Mouse (Mus musculus) right cerebral cortex, postnatal 36 days (tissue): ENCODE measurements at regions not wholly inside any gene's neighbourhood (a gene's known extent, or its start where the extent isn't known, plus 50 kb on each side); places are given as distances from the start of the nearest gene placed in this dataset.
"Not testable (repeated sequence)": the region's sequence is repeated elsewhere in the genome, so short reads cannot be mapped to it uniquely, and the experiment has no call there.

Experiments
- DNase-seq, 2 experiments: peaks; one replicate each; pipeline ENCODE4 v3.0.0; 2022; ENCODE audit warnings: low spot score in 2 of 2, mixed read lengths in 1 of 2

DNA sequence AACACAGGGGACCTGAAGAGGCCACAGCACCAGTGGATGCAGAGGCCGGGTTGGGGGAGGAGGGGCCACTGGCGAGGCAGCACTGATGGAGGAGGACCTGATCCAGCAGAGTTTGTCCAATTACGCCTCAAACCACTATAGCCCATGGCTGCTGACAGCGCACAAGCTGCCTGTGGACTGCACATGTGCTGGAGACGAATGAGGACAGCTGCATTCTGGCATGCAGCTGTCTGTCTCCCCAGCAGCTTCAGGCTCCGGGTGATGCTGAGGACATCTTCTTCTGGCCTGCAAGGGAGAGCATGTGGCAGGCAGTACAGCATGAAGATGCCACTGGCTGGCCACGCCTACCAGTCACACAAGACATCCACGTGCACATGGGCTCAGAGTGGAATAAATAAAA is 1055.2 kb downstream of the Basp1 start:
- no peak for DNase-seq

DNA sequence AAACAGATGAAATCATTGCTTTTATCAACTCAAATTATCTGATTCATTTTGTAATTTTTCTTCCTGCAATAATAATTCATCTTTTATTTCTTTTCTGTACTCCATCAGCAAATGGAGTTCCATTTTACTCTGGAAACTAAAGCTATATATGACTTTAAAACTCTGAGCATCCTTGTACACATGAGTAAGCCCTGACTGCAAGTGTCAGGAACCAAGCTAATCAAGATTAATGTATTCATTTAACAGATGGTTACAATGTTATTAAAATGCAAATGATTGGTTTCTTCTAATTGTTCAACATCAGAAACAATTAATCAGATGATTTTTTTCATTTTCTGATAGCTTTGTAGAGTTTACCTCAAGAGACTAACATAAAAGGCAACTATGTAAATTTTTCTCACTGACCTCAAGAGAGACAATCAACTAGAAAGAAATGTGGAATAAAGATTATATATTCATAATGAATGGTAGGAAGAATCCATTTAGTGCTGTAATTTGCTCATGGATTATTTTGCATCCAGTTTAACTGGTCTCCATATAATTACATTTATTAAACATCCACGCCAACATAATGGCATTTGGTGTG is 1064.5 kb downstream of the Basp1 start:
- DNase-seq, result no peak

DNA sequence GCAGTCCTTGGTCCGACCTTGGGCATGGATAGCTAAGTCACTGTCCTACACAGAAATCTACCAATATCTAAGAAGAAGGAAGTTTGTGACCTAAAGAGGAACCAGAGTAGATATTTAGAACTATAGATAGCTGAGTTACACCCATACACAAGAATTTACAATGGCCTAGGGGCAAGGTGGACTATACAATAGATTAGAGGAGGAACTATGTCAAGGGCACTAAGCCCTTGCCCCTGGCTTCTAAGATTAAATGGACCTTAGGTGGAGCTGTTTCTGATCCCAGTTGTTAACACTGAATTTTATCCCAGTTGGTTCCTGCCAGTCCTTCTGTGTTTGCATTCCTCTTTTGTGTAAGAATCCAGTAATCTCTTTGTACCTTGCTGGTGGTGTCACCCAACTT is 1077.7 kb downstream of the Basp1 start:
- DNase-seq, result not testable (repeated sequence)

DNA sequence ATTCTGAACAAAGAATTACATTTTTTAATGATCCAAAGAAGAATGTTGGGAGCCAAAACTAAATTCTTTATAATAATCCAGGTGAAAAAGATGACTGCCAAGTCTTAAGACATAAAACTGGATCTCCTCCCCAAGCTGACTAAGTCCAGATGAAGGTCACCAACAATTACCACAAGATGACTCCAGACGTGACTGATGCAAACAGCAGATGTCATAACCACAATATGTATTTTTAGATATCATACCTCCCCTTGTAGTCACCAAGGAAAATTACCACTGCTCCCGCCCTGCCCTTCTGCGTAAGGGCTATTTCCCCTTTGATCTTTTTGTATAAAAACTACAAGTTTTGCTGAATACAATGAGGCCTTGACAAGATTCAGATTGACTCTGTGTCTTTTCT is 1110.4 kb downstream of the Basp1 start:
- DNase-seq, result not testable (repeated sequence)

DNA sequence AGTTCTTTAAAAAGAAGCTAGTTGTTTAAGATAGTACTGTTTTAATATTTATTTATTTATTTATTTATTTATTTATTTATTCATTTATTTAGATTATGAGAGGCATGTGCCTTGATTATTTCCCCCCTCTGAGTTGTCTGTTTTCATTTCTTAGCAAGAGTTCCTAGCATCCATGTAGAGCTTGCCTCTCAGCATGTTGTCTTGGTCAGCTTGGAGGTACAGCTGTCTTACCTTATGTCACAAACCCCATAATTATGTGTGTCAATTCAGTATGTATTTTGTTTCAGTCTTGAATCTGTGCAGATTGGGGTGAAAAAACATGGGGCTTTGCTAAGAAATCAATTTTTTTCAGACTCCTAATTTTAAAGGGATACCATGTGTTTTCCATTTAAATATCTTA is 1116.3 kb downstream of the Basp1 start:
- no peak for DNase-seq

DNA sequence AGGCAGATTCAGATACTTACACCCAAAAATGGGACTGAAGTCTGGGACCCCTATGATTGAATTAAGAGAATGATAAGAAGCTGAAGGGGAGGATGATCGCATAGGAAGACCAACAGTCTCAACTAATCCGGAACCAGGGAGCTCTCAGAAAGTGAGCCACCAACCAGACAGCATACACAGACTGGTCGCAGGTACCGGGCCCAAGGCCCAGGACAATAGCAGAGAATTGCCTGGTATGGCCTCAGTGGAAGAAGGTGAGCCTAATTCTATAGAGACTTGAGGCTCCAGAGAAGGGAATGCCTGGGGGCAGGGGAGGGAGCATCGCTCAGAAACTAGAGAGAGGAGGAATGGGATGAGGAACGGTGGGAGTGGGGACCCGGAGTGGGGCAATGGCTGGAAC is 1116.8 kb downstream of the Basp1 start:
- DNase-seq, result no peak

DNA sequence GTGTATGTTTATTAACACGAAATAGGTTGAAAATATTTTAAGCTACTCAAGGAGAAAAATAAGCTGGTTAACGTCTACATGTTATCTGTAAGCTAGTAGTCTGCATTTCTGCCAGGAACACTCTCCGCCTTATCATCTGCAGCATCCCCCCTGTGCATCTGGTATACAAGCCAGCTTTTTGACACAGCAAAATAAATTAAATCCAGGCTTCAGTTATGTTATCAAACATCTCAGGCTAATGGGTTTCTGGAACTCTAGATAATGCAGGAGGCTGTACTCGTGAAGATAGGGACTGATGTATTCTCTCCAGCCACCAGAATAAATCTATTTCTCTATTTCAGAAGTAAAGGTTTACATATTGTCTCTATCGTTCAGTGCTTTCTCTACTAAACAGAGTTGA is 1138.5 kb downstream of the Basp1 start:
- no peak for DNase-seq

DNA sequence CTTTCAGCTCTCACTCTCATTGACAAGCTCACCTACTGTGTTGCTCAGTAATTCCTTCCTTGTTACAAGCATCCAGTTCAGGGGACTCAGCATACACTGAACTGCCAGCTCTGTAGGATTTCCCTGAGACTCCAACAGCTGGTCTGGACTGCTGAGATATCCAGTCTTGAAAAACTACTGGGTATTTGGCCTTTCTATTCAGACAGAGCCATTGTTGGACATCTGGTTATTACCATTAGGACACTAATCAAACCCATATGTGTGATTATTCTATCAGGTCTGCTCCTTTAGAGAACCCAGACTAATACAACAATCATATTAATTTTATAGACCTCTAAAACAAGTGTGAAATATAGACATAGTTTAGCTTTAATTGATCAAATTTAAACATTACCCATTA is 1146.2 kb downstream of the Basp1 start:
- DNase-seq, result no peak
